Mouse (Mus musculus): ENCODE data around the gene Tmem214. TPM values are rescaled to one million over a fixed set of nuclear protein-coding genes. Genes with fewer than 3 reads are reported as not detected.

Tmem214 gene
- polyA plus RNA-seq, 1 experiment from 2014 or later, result 59.5 TPM

- peak; percentile 6; the same call in 1 of the 2 replicates for ATAC-seq (ENCODE audit: low FRiP score)
- H3K36me3 ChIP-seq, result peaks cover 25% of the 10 kb centered on the region
- peak overlapping the region; percentile 91 for H3K27ac ChIP-seq
- 59% methylated on average over 13 of the region's 13 CpGs for WGBS
- H3K4me2 ChIP-seq, result peak overlapping the region; percentile 84
- peak overlapping the region; percentile 75 for H3K4me3 ChIP-seq
- H3K9me3 ChIP-seq, result no peaks in the 10 kb centered on the region
- peak overlapping the region; percentile 89; the same call in 1 of the 2 replicates for H3K9ac ChIP-seq
- peaks cover 3% of the 10 kb centered on the region; the same call in 1 of the 2 replicates for H3K27me3 ChIP-seq
- peaks cover 60% of the 10 kb centered on the region for H3K4me1 ChIP-seq (replicated peaks)
Measured at GRCm38 (mm10) chr5:30908426-30909299, 40.9 kb downstream of the Tmem214 start.

DNA sequence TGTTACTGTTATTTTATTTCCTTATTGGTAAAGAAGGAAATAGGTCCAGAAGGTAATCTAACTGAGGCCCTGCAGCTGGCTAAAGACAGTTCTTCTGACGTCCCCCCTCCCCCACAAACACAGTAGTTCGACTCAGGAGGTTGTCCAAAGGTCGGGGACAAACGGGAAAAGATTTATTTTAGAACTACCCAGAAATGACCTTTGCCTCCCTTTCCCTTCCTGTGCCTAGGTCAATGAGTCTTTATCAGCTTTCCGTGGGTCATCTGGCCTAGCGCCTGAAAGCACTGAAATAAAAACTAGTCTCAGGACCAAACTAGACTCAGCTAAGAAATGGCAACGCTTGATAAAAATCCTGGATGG, 41.5 kb downstream of the Tmem214 start:
- Histone ChIP-seq H3K4me1 (replicated peaks) (peaks cover 66% of the 10 kb centered on the region), H3K9ac (no peak overlapping the region), H3K4me3 (no peak overlapping the region), H3K9me3 (no peaks in the 10 kb centered on the region), H3K36me3 (peaks cover 19% of the 10 kb centered on the region), H3K4me2 (no peak overlapping the region), H3K27me3 (peaks cover 3% of the 10 kb centered on the region; the same call in 1 of the 2 replicates), H3K27ac (no peak overlapping the region)
- WGBS, result 58% methylated on average over 7 of the region's 7 CpGs
- no peak for ATAC-seq (ENCODE audit: low FRiP score)

- no peak overlapping the region for H3K27ac ChIP-seq
- peaks cover 66% of the 10 kb centered on the region for H3K4me1 ChIP-seq (replicated peaks)
- no peak overlapping the region for H3K4me2 ChIP-seq
- H3K36me3 ChIP-seq, result peaks cover 13% of the 10 kb centered on the region
- H3K27me3 ChIP-seq, result peaks cover 3% of the 10 kb centered on the region; the same call in 1 of the 2 replicates
- H3K9ac ChIP-seq, result no peak overlapping the region
- H3K9me3 ChIP-seq, result no peaks in the 10 kb centered on the region
- WGBS, result 86% methylated on average over 7 of the region's 7 CpGs
- ATAC-seq (ENCODE audit: low FRiP score), result no peak
- no peak overlapping the region for H3K4me3 ChIP-seq
Measured at GRCm38 (mm10) chr5:30909863-30910262, 42.1 kb downstream of the Tmem214 start.

DNA sequence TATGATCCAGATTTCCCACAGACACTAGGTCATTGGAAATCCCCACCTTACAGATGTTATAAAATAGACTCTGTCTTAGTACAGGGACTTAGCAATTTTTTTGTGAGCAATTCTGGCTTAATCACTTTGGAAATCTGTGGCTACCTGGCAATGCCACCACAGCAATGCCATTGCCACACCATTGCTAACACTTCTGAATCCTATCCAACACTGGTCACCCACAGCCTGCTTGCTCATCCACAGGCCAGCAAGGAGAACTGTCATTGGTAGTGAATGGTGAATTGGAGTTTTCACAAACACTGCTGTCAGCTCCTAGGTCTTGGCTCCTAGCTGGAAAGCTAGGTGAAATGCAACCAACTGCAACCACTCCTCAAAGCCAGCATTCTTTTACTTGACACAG, 42.7 kb downstream of the Tmem214 start:
- no peak for ATAC-seq (ENCODE audit: low FRiP score)
- H3K36me3 ChIP-seq, result peaks cover 7% of the 10 kb centered on the region
- no peak overlapping the region for H3K4me2 ChIP-seq
- H3K4me3 ChIP-seq, result no peak overlapping the region
- no peak overlapping the region for H3K9ac ChIP-seq
- no peaks in the 10 kb centered on the region for H3K9me3 ChIP-seq
- peaks cover 3% of the 10 kb centered on the region; the same call in 1 of the 2 replicates for H3K27me3 ChIP-seq
- H3K27ac ChIP-seq, result no peak overlapping the region
- peaks cover 66% of the 10 kb centered on the region for H3K4me1 ChIP-seq (replicated peaks)

- ATAC-seq (ENCODE audit: low FRiP score), result no peak
- 68% methylated on average over 5 of the region's 5 CpGs for WGBS
- Histone ChIP-seq H3K9ac (no peak overlapping the region), H3K4me2 (no peak overlapping the region), H3K4me1 (replicated peaks) (peaks cover 53% of the 10 kb centered on the region), H3K27me3 (peaks cover 3% of the 10 kb centered on the region; the same call in 1 of the 2 replicates), H3K9me3 (no peaks in the 10 kb centered on the region), H3K4me3 (no peak overlapping the region), H3K36me3 (no peaks in the 10 kb centered on the region), H3K27ac (peak overlapping the region; percentile 84)
Measured at GRCm38 (mm10) chr5:30912156-30912555, 44.3 kb downstream of the Tmem214 start.

- Histone ChIP-seq H3K4me3 (peak within 1 kb of the TSS; percentile 28), H3K4me2 (peak within 1 kb of the TSS; percentile 37), H3K4me1 (replicated peaks) (peaks cover 48% of the 10 kb centered on the region), H3K9ac (peak within 1 kb of the TSS; percentile 56; the same call in 1 of the 2 replicates), H3K27me3 (peaks cover 3% of the 10 kb centered on the region; the same call in 1 of the 2 replicates), H3K9me3 (no peaks in the 10 kb centered on the region), H3K36me3 (no peaks in the 10 kb centered on the region), H3K27ac (peak within 1 kb of the TSS; percentile 84)
- 25% methylated on average over 13 of the region's 13 CpGs for WGBS
- ATAC-seq (ENCODE audit: low FRiP score), result no peak
Measured at GRCm38 (mm10) chr5:30913060-30913841, 45.4 kb downstream of the Tmem214 start, which contains the start of gene Emilin1. Emilin1 (plus strand) TSS chr5:30913402.

GRCm38 (mm10) chr5:30914101-30914635, 46.4 kb downstream of the Tmem214 start:
- peak overlapping the region; percentile 37 for H3K4me2 ChIP-seq
- H3K4me3 ChIP-seq, result peak overlapping the region; percentile 28
- peak overlapping the region; percentile 56; the same call in 1 of the 2 replicates for H3K9ac ChIP-seq
- no peaks in the 10 kb centered on the region for H3K9me3 ChIP-seq
- no peak for ATAC-seq (ENCODE audit: low FRiP score)
- WGBS, result 76% methylated on average over 7 of the region's 7 CpGs
- no peaks in the 10 kb centered on the region for H3K36me3 ChIP-seq
- H3K4me1 ChIP-seq (replicated peaks), result peaks cover 39% of the 10 kb centered on the region
- H3K27ac ChIP-seq, result peak overlapping the region; percentile 84; the same call in 1 of the 2 replicates
- peaks cover 3% of the 10 kb centered on the region; the same call in 1 of the 2 replicates for H3K27me3 ChIP-seq

DNA sequence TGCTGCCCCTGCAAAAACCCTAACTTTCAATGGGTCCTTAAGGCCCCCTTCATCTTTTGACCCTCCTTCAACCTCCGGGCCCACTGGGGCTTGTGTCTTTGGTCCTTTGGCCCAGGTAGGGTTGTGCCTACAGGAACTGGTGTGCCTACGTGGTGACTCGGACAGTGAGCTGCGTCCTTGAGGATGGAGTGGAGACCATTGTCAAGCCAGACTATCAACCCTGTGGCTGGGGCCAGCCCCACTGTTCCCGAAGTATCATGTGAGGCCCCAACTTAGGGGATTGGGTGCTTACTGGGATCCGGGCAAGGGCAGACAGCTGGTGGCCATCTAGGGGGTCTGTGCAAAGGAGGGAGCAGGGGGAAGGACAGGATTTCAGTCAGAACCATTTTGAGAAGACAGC, 47.0 kb downstream of the Tmem214 start:
- Histone ChIP-seq H3K9me3 (no peaks in the 10 kb centered on the region), H3K4me1 (replicated peaks) (peaks cover 38% of the 10 kb centered on the region), H3K4me3 (peak overlapping the region; percentile 28; the same call in 1 of the 2 replicates), H3K27me3 (peaks cover 3% of the 10 kb centered on the region; the same call in 1 of the 2 replicates), H3K36me3 (no peaks in the 10 kb centered on the region), H3K4me2 (peak overlapping the region; percentile 37), H3K27ac (peak overlapping the region; percentile 55; the same call in 1 of the 2 replicates), H3K9ac (peak overlapping the region; percentile 56; the same call in 1 of the 2 replicates)
- WGBS, result 84% methylated on average over 6 of the region's 6 CpGs
- ATAC-seq (ENCODE audit: low FRiP score), result no peak

DNA sequence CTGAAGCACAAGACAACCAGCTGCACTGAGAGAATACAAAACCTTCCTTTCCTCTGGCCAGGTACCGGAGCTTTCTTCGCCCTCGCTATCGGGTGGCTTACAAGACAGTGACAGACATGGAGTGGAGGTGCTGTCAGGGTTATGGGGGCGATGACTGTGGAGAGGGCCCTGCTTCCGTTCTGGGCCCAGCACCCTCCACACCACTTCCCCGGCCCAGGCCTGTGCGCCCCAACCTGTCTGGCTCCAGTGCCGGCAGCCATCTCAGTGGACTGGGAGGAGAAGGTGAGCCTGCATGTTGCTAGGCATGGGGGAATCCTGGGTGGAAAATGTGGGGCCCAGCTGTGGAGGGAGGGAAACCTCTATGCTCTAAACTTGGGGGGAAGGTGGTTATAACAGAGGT, 47.6 kb downstream of the Tmem214 start:
- Histone ChIP-seq H3K9ac (peak overlapping the region; percentile 56; the same call in 1 of the 2 replicates), H3K4me2 (peak overlapping the region; percentile 37)
- 65% methylated on average over 9 of the region's 9 CpGs for WGBS

GRCm38 (mm10) chr5:30915974-30916433, 48.2 kb downstream of the Tmem214 start:
- Histone ChIP-seq H3K9me3 (no peaks in the 10 kb centered on the region), H3K9ac (no peak overlapping the region), H3K4me3 (no peak overlapping the region), H3K4me2 (peak overlapping the region; percentile 37), H3K36me3 (no peaks in the 10 kb centered on the region), H3K4me1 (replicated peaks) (peaks cover 42% of the 10 kb centered on the region), H3K27ac (peak overlapping the region; percentile 46), H3K27me3 (no peaks in the 10 kb centered on the region)
- 2% methylated on average over 7 of the region's 7 CpGs for WGBS
- peak; percentile 85 for ATAC-seq (ENCODE audit: low FRiP score)

More for the DNA sequence above, 47.6 kb downstream of the Tmem214 start:
- H3K9me3 ChIP-seq, result no peaks in the 10 kb centered on the region
- H3K4me3 ChIP-seq, result peak overlapping the region; percentile 5; the same call in 1 of the 2 replicates
- H3K4me1 ChIP-seq (replicated peaks), result peaks cover 39% of the 10 kb centered on the region
- H3K27ac ChIP-seq, result peak overlapping the region; percentile 55; the same call in 1 of the 2 replicates
- peaks cover 3% of the 10 kb centered on the region; the same call in 1 of the 2 replicates for H3K27me3 ChIP-seq
- peak; percentile 25 for ATAC-seq (ENCODE audit: low FRiP score)
- H3K36me3 ChIP-seq, result no peaks in the 10 kb centered on the region

GRCm38 (mm10) chr5:30916841-30917240, 49.0 kb downstream of the Tmem214 start:
- H3K4me2 ChIP-seq, result no peak overlapping the region
- no peaks in the 10 kb centered on the region for H3K36me3 ChIP-seq
- no peak overlapping the region for H3K4me3 ChIP-seq
- WGBS, result 98% methylated on average over 9 of the region's 9 CpGs
- peaks cover 45% of the 10 kb centered on the region for H3K4me1 ChIP-seq (replicated peaks)
- no peaks in the 10 kb centered on the region for H3K27me3 ChIP-seq
- 0 out of 2 replicates have a peak overlapping the region, but pooled peaks have one; percentile 29 for H3K9ac ChIP-seq
- 0 out of 2 replicates have a peak overlapping the region, but pooled peaks have one; percentile 46 for H3K27ac ChIP-seq
- H3K9me3 ChIP-seq, result no peaks in the 10 kb centered on the region
- no peak for ATAC-seq (ENCODE audit: low FRiP score)

Data from hindbrain, embryonic 13.5 days (tissue).